Mouse (Mus musculus): ENCODE data around the gene Myo15b.

GRCm38 (mm10) chr11:115902177-115902576, 44.0 kb downstream of the Myo15b start:
- TF ChIP-seq CTCF (IDR thresholded peaks at IDR 0.05; ENCODE audit: insufficient read depth, low read depth, low read length) (no peak), POLR2A (IDR thresholded peaks at IDR 0.05; ENCODE audit: insufficient read depth, low read depth, low read length) (no peak)

Measured in olfactory bulb, adult 2 months (tissue).